Mouse (Mus musculus) embryonic facial prominence, embryonic 12.5 days (tissue): ENCODE measurements around the gene Rapgef5. TPM values are rescaled to one million over a fixed set of nuclear protein-coding genes. Genes with fewer than 3 reads are reported as not detected.

Experiments
- ATAC-seq: fragments of 200-750 bp; cut with Nextera tagmentation; 2 replicates; pipeline ENCODE4 v1.8.0; 2017; ENCODE audit not compliant: insufficient number of reproducible peaks, insufficient read depth, low FRiP score, low TSS enrichment
- H3K27ac ChIP-seq: fragments of 300-500 bp; sonication (generic); 2 replicates; pipeline ENCODE4 v1.5.1; 2016; ENCODE audit warnings: mild to moderate bottlenecking
- H3K27me3 ChIP-seq: fragments of 300-500 bp; sonication (generic); 2 replicates; pipeline ENCODE4 v1.6.1; 2016; ENCODE audit warnings: mild to moderate bottlenecking, moderate library complexity
- H3K36me3 ChIP-seq: fragments of 300-500 bp; sonication (generic); 2 replicates; pipeline ENCODE4 v1.6.1; 2016; ENCODE audit warnings: mild to moderate bottlenecking
- H3K4me1 ChIP-seq: fragments of 300-500 bp; sonication (generic); 2 replicates; pipeline ENCODE4 v1.6.1; 2016
- H3K4me2 ChIP-seq: fragments of 300-500 bp; sonication (generic); replicated peaks from 2 replicates; pipeline ENCODE4 v1.6.1; 2016; ENCODE audit warnings: mild to moderate bottlenecking, moderate library complexity
- H3K4me3 ChIP-seq: fragments of 300-500 bp; sonication (generic); 2 replicates; pipeline ENCODE4 v1.5.1; 2016; ENCODE audit warnings: mild to moderate bottlenecking
- H3K9ac ChIP-seq: fragments of 300-500 bp; sonication (generic); 2 replicates; pipeline ENCODE4 v1.6.1; 2016; ENCODE audit warnings: mild to moderate bottlenecking, moderate library complexity
- H3K9me3 ChIP-seq: fragments of 300-500 bp; sonication (generic); 2 replicates; pipeline ENCODE4 v1.6.1; 2016; ENCODE audit warnings: mild to moderate bottlenecking, moderate library complexity
- WGBS: fragments of 180-500 bp; shearing (Covaris S2); methylation state at CpG from one replicate; pipeline ENCODE4 v1.1.7; 2016; 5-methylcytosine and 5-hydroxymethylcytosine counted together
- polyA plus RNA-seq: library from polyadenylated mRNA; unstranded; fragments of >200 nt; fragmentation: Nextera tagmentation; extraction: Ambion mirVana; gene quantifications from 2 replicates; pipeline ENCODE4 v1.2.1, GENCODE M21; 2016

Rapgef5 gene
- polyA plus RNA-seq, 1 experiment from 2014 or later, result 12.8 TPM

GRCm38 (mm10) chr12:117569671-117570070, 53.4 kb downstream of the Rapgef5 start:
- H3K9me3 ChIP-seq, result no peaks in the 10 kb centered on the region
- ATAC-seq, result no peak
- H3K36me3 ChIP-seq, result no peaks in the 10 kb centered on the region
- H3K9ac ChIP-seq, result no peak overlapping the region
- H3K4me1 ChIP-seq, result no peaks in the 10 kb centered on the region
- no peak overlapping the region for H3K4me2 ChIP-seq
- H3K27me3 ChIP-seq, result no peaks in the 10 kb centered on the region
- H3K27ac ChIP-seq, result no peak overlapping the region
- no peak overlapping the region for H3K4me3 ChIP-seq
- 34% methylated on average over 2 of the region's 2 CpGs for WGBS

- no peak overlapping the region for H3K4me3 ChIP-seq
- no peaks in the 10 kb centered on the region for H3K9me3 ChIP-seq
- 87% methylated on average over 4 of the region's 4 CpGs for WGBS
- H3K27me3 ChIP-seq, result no peaks in the 10 kb centered on the region
- H3K27ac ChIP-seq, result no peak overlapping the region
- 0 out of 2 replicates have a peak, but pooled peaks cover 6% of the 10 kb centered on the region for H3K4me1 ChIP-seq
- no peaks in the 10 kb centered on the region for H3K36me3 ChIP-seq
- no peak overlapping the region for H3K9ac ChIP-seq
- no peak overlapping the region for H3K4me2 ChIP-seq
- no peak for ATAC-seq
Observed at GRCm38 (mm10) chr12:117584256-117584655, 68.0 kb downstream of the Rapgef5 start.

GRCm38 (mm10) chr12:117585390-117585789, 69.1 kb downstream of the Rapgef5 start:
- Histone ChIP-seq H3K9me3 (no peaks in the 10 kb centered on the region), H3K9ac (no peak overlapping the region), H3K36me3 (no peaks in the 10 kb centered on the region), H3K27ac (no peak overlapping the region), H3K27me3 (no peaks in the 10 kb centered on the region), H3K4me3 (no peak overlapping the region), H3K4me1 (0 out of 2 replicates have a peak, but pooled peaks cover 6% of the 10 kb centered on the region), H3K4me2 (no peak overlapping the region)
- no peak for ATAC-seq
- WGBS, result 75% methylated on average over 2 of the region's 2 CpGs

- no peaks in the 10 kb centered on the region for H3K9me3 ChIP-seq
- no peak overlapping the region for H3K4me2 ChIP-seq
- H3K36me3 ChIP-seq, result no peaks in the 10 kb centered on the region
- H3K4me1 ChIP-seq, result 0 out of 2 replicates have a peak, but pooled peaks cover 6% of the 10 kb centered on the region
- 38% methylated on average over 1 of the region's 1 CpGs for WGBS
- no peaks in the 10 kb centered on the region for H3K27me3 ChIP-seq
- ATAC-seq, result no peak
- no peak overlapping the region for H3K27ac ChIP-seq
- H3K4me3 ChIP-seq, result no peak overlapping the region
- no peak overlapping the region for H3K9ac ChIP-seq
Observed at GRCm38 (mm10) chr12:117586124-117586523, 69.8 kb downstream of the Rapgef5 start.

GRCm38 (mm10) chr12:117589186-117589585, 72.9 kb downstream of the Rapgef5 start:
- no peaks in the 10 kb centered on the region for H3K27me3 ChIP-seq
- H3K36me3 ChIP-seq, result no peaks in the 10 kb centered on the region
- H3K4me3 ChIP-seq, result no peak overlapping the region
- H3K9ac ChIP-seq, result no peak overlapping the region
- H3K4me2 ChIP-seq, result no peak overlapping the region
- H3K27ac ChIP-seq, result no peak overlapping the region
- no peaks in the 10 kb centered on the region for H3K4me1 ChIP-seq
- WGBS, result 83% methylated on average over 2 of the region's 2 CpGs
- H3K9me3 ChIP-seq, result no peaks in the 10 kb centered on the region
- ATAC-seq, result no peak

DNA sequence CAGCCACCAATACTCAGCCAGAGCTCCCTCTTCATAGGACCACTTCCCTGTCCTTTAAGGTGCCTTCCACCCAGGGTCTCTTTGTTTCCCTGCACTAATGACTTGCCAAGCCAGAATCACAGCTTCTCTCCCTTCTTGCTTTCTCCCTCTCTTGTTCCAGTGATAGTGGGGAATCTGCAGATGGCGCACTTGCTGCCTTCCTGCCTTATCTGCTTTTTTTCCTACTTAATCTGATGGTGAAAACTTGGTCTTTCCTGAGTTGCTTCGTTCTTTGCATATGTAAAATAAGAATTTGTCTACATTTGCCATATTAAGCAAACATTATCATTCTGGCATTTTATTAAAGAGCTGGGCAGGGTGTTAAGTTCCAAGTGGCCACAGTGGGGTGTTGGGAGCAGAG, 75.7 kb downstream of the Rapgef5 start:
- Histone ChIP-seq H3K4me2 (no peak overlapping the region), H3K27ac (no peak overlapping the region), H3K4me1 (no peaks in the 10 kb centered on the region), H3K9ac (no peak overlapping the region), H3K9me3 (no peaks in the 10 kb centered on the region), H3K36me3 (no peaks in the 10 kb centered on the region), H3K27me3 (no peaks in the 10 kb centered on the region), H3K4me3 (no peak overlapping the region)
- 22% methylated on average over 2 of the region's 2 CpGs for WGBS
- ATAC-seq, result no peak

GRCm38 (mm10) chr12:117592583-117592982, 76.3 kb downstream of the Rapgef5 start:
- no peaks in the 10 kb centered on the region for H3K9me3 ChIP-seq
- H3K27me3 ChIP-seq, result no peaks in the 10 kb centered on the region
- ATAC-seq, result no peak
- WGBS, result 61% methylated on average over 3 of the region's 3 CpGs
- no peaks in the 10 kb centered on the region for H3K4me1 ChIP-seq
- H3K36me3 ChIP-seq, result no peaks in the 10 kb centered on the region
- H3K9ac ChIP-seq, result no peak overlapping the region
- H3K27ac ChIP-seq, result no peak overlapping the region
- H3K4me2 ChIP-seq, result no peak overlapping the region
- H3K4me3 ChIP-seq, result no peak overlapping the region

DNA sequence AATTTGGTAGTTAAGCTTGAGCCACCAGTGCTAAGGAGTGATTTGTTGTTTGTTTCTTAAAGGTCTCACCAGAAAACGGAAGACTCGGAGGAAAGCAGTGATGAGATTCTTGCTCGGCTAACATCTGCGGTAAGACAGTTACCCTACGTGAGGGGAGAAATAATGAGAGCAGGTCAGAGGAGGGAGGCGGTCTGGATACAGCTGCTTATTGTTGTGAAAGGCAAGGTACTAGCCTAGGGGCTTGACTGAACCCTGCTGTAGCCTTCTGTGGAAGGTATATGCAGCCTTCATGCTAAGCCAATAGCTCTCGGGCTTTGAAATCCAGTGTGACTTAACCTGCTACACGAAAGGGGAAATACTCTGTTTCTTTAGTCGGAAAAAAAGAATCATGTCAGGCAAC, 78.9 kb downstream of the Rapgef5 start:
- Histone ChIP-seq H3K36me3 (no peaks in the 10 kb centered on the region), H3K9me3 (no peaks in the 10 kb centered on the region), H3K4me2 (no peak overlapping the region), H3K9ac (no peak overlapping the region), H3K4me3 (no peak overlapping the region), H3K27ac (no peak overlapping the region), H3K27me3 (no peaks in the 10 kb centered on the region), H3K4me1 (no peaks in the 10 kb centered on the region)
- no peak for ATAC-seq
- WGBS, result 64% methylated on average over 9 of the region's 9 CpGs

DNA sequence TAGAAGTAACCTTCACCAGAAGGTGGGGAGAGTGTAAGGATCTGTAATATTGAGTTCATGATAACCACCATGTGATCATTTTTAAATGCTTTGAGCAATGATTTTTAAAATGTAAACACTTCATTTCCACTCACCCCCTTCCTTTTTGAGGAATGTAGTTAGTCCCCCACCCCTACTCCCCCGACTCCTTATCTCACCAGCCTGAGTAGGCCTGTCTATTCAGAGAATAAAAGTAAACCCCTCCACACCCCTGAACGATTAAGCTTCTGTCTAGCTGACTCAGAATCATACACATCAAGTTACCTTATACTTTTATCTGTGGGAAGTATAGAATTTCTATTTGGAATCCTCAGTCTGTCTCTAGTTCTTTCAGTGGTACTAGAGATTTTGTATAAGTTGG, 81.9 kb downstream of the Rapgef5 start:
- WGBS, result 60% methylated on average over 2 of the region's 2 CpGs
- Histone ChIP-seq H3K27me3 (no peaks in the 10 kb centered on the region), H3K27ac (no peak overlapping the region), H3K4me1 (no peaks in the 10 kb centered on the region), H3K4me3 (no peak overlapping the region), H3K36me3 (no peaks in the 10 kb centered on the region), H3K9ac (no peak overlapping the region), H3K9me3 (no peaks in the 10 kb centered on the region), H3K4me2 (no peak overlapping the region)
- no peak for ATAC-seq

- Histone ChIP-seq H3K36me3 (no peaks in the 10 kb centered on the region), H3K4me3 (no peak overlapping the region), H3K27me3 (no peaks in the 10 kb centered on the region), H3K4me2 (no peak overlapping the region), H3K9ac (no peak overlapping the region), H3K27ac (no peak overlapping the region), H3K9me3 (no peaks in the 10 kb centered on the region), H3K4me1 (0 out of 2 replicates have a peak, but pooled peaks cover 5% of the 10 kb centered on the region)
- 0 out of 2 replicates have a peak, but pooled peaks have one; percentile 35 for ATAC-seq
- WGBS, result 73% methylated on average over 3 of the region's 3 CpGs
Observed at GRCm38 (mm10) chr12:117605966-117606365, 89.7 kb downstream of the Rapgef5 start.

DNA sequence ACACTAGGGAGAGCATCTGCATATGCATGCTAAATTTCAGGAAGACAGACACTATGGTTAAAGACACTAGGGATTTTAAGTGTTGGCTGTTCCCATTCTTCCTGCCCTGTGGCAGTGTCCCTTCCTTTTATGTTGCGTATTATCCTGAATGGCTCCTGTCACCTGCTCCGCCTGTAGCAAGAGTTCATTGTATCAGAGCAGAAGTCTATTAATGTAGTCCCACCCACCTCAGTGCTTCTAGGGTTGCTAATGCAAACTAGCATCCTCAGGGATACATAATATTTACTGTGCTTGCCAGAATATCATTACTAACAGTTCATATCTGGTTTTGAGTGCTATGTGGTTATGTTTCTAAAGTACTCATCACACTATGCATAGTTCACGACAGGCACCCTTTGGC, 96.4 kb downstream of the Rapgef5 start:
- Histone ChIP-seq H3K9ac (no peak overlapping the region), H3K9me3 (no peaks in the 10 kb centered on the region), H3K4me2 (no peak overlapping the region), H3K27ac (no peak overlapping the region), H3K4me1 (no peaks in the 10 kb centered on the region), H3K36me3 (no peaks in the 10 kb centered on the region), H3K27me3 (no peaks in the 10 kb centered on the region), H3K4me3 (no peak overlapping the region)
- no peak for ATAC-seq
- 82% methylated on average over 3 of the region's 3 CpGs for WGBS

- no peak overlapping the region for H3K4me2 ChIP-seq
- ATAC-seq, result no peak
- no peaks in the 10 kb centered on the region for H3K27me3 ChIP-seq
- 64% methylated on average over 4 of the region's 4 CpGs for WGBS
- H3K4me3 ChIP-seq, result no peak overlapping the region
- H3K36me3 ChIP-seq, result no peaks in the 10 kb centered on the region
- no peak overlapping the region for H3K27ac ChIP-seq
- H3K9me3 ChIP-seq, result no peaks in the 10 kb centered on the region
- no peak overlapping the region for H3K9ac ChIP-seq
- H3K4me1 ChIP-seq, result no peaks in the 10 kb centered on the region
Observed at GRCm38 (mm10) chr12:117619523-117620023, 103.3 kb downstream of the Rapgef5 start.

- 92% methylated on average over 2 of the region's 2 CpGs for WGBS
- no peak overlapping the region for H3K4me2 ChIP-seq
- no peak overlapping the region for H3K27ac ChIP-seq
- no peaks in the 10 kb centered on the region for H3K9me3 ChIP-seq
- H3K27me3 ChIP-seq, result no peaks in the 10 kb centered on the region
- no peaks in the 10 kb centered on the region for H3K36me3 ChIP-seq
- H3K9ac ChIP-seq, result no peak overlapping the region
- H3K4me3 ChIP-seq, result no peak overlapping the region
- ATAC-seq, result no peak
- no peaks in the 10 kb centered on the region for H3K4me1 ChIP-seq
Observed at GRCm38 (mm10) chr12:117622972-117623371, 106.7 kb downstream of the Rapgef5 start.
